Mouse (Mus musculus) gastrocnemius, postnatal 25 days (tissue): ENCODE results near the gene Pon3. TPM values are rescaled to one million over a fixed set of nuclear protein-coding genes. Genes with fewer than 3 reads are reported as not detected.

Experiments used
- DNase-seq: peaks from one replicate; pipeline ENCODE4 v3.0.0; 2022
- total RNA-seq, 2 experiments: library from RNA; stranded (reverse); gene quantifications; 1 replicate in 1 of 2; 2 replicates in 1 of 2; pipeline ENCODE4 v1.2.3; 2021

Gene Pon3
- total RNA-seq, 2 experiments from 2014 or later = 33.8 to 34.1 TPM

GRCm38 (mm10) chr6:5180645-5181044 lies 75.4 kb downstream of the Pon3 start:
- no peak for DNase-seq

GRCm38 (mm10) chr6:5179189-5179588 lies 76.9 kb downstream of the Pon3 start:
- no peak for DNase-seq

GRCm38 (mm10) chr6:5177967-5178891 lies 77.9 kb downstream of the Pon3 start:
- no peak for DNase-seq

GRCm38 (mm10) chr6:5174179-5174812 lies 81.8 kb downstream of the Pon3 start:
- no peak for DNase-seq

GRCm38 (mm10) chr6:5172571-5172970 lies 83.5 kb downstream of the Pon3 start:
- DNase-seq = no peak

GRCm38 (mm10) chr6:5171418-5171817 lies 84.7 kb downstream of the Pon3 start:
- no peak for DNase-seq

Other genes starting within 250 kb of the Pon3 start
- gene Pon1, start 62.3 kb downstream of the Pon3 start, total RNA-seq = under 1 TPM in 1 of 2 experiments, not detected in 1; 0.29 TPM
- gene Pon2, start 42.2 kb upstream of the Pon3 start, total RNA-seq = 10 to 100 TPM; 14.8 to 17.5 TPM
- gene Asb4, start 127.1 kb upstream of the Pon3 start, total RNA-seq = 10 to 100 TPM in 1 of 2 experiments, 1 to 10 TPM in 1; 6.1 to 10.6 TPM
- 1,000 to 10,000 TPM; 1,129 to 1,477 TPM for gene Pdk4, start 240.0 kb upstream of the Pon3 start, total RNA-seq